Mouse (Mus musculus): ENCODE results near the gene Tmem190.

DNA sequence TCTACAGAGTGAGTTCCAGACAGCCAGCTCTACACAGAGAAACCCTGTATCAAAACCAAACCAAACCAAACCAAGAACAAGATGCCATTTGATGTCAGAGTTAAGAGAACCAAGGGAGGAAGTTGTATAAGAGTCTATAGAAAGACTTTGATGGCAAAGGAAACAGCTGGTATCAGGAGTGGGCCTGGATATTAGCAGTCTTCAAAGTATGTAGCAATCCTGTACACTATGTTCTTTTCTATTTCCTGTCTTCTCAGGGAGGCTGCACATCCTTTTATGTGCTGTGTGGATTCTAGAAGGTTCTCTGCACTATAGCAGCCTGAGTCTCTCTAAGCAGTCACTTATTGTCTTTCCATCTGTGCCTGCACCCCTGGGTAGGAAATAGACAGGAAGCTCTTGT, 33.8 kb downstream of the Tmem190 start:
- no peak for TF ChIP-seq POLR2A (IDR thresholded peaks at IDR 0.05; ENCODE audit: low read depth, low read length)
- TF ChIP-seq CTCF (IDR thresholded peaks at IDR 0.05; ENCODE audit: extremely low read depth, insufficient read depth, insufficient read length, insufficient replicate concordance): no peak

All from spleen, adult 2 months (tissue).